12 mouse cellular contexts compared by ENCODE assay signal in the genomic region with DNA sequence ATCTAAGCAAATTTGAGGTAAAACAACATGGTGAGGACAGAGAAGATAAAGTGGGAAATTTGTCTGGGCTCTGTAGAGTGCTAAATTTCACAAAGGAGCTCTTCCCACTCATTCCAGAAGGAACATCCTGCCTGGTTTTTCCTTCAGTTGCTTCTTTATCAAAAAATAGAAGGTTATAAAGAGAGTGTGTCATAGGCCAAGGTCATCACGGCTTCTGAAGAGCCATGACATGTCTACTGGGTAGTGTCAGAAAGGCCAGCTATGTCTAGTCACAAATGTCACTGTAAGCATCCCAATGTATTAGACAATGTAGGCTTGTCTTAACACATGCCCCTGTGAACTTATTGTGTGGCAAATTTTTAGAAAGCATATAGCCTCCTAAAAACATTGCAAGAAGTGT.
"Had no signal": no experiment of that assay in that cellular context is flagged by ENCODE, and none has a peak within 500 bp of the region (broad histone marks: within the 10 kb centered on the region; RNA-seq: fewer than 3 reads in every experiment).

No protein-coding gene starts in this region.

- DNase-seq: cerebellum, postnatal 25 days; cerebellum, postnatal 36 days; embryo, embryonic 11 days; forebrain, postnatal 0 days; gastrocnemius, adult 2 months; gastrocnemius, postnatal 10 days; gastrocnemius, postnatal 14 days; gastrocnemius, postnatal 25 days; gastrocnemius, postnatal 36 days; heart, adult 11 months; heart, adult 18-20 months; heart, adult 2 months had no signal
